Mouse (Mus musculus) neural tube, embryonic 11.5 days (tissue): ENCODE data around the gene Jag1. TPM values are rescaled to one million over a fixed set of nuclear protein-coding genes. Genes with fewer than 3 reads are reported as not detected.

Experiments
- ATAC-seq: fragments of 200-750 bp; cut with Nextera tagmentation; 2 replicates; pipeline ENCODE4 v1.8.0; 2017; ENCODE audit warnings: moderate number of reproducible peaks, mild to moderate bottlenecking, moderate TSS enrichment, moderate library complexity; ENCODE audit not compliant: insufficient read depth, low FRiP score, low TSS enrichment
- DNase-seq: peaks from one replicate; pipeline ENCODE4 v3.0.0-alpha.2; 2015; ENCODE audit warnings: low spot score
- H3K27ac ChIP-seq: fragments of 300-500 bp; sonication (generic); 2 replicates; pipeline ENCODE4 v1.5.1; 2014; ENCODE audit warnings: low read depth, mild to moderate bottlenecking, low read length
- H3K27me3 ChIP-seq: fragments of 300-500 bp; sonication (generic); 2 replicates; pipeline ENCODE4 v1.6.1; 2014; ENCODE audit warnings: mild to moderate bottlenecking, low read length, mixed read lengths; ENCODE audit not compliant: control insufficient read depth, insufficient read depth
- H3K36me3 ChIP-seq: fragments of 300-500 bp; sonication (generic); 2 replicates; pipeline ENCODE4 v1.6.1; 2014; ENCODE audit warnings: mild to moderate bottlenecking, low read length, moderate library complexity, mixed read lengths; ENCODE audit not compliant: control insufficient read depth, insufficient read depth
- H3K4me1 ChIP-seq: fragments of 300-500 bp; sonication (generic); 2 replicates; pipeline ENCODE4 v1.6.1; 2014; ENCODE audit warnings: low read length, mixed read lengths; ENCODE audit not compliant: control insufficient read depth, insufficient read depth
- H3K4me2 ChIP-seq: fragments of 300-500 bp; sonication (generic); 2 replicates; pipeline ENCODE4 v1.6.1; 2014; ENCODE audit warnings: low read depth, mild to moderate bottlenecking, moderate library complexity
- H3K4me3 ChIP-seq: fragments of 300-500 bp; sonication (generic); 2 replicates; pipeline ENCODE4 v1.5.1; 2014; ENCODE audit warnings: low read depth, low read length
- H3K9ac ChIP-seq: fragments of 300-500 bp; sonication (generic); 2 replicates; pipeline ENCODE4 v1.6.1; 2014; ENCODE audit warnings: mild to moderate bottlenecking, low read length
- H3K9me3 ChIP-seq: fragments of 300-500 bp; sonication (generic); 2 replicates; pipeline ENCODE4 v1.6.1; 2016; ENCODE audit warnings: low read length; ENCODE audit not compliant: control insufficient read depth
- WGBS: fragments of 180-500 bp; shearing (Covaris S2); extraction: QIAGEN DNeasy Blood & Tissue Kit; methylation state at CpG from one replicate; pipeline ENCODE4 v1.1.7; 2014; 5-methylcytosine and 5-hydroxymethylcytosine counted together
- polyA plus RNA-seq: library from polyadenylated mRNA; unstranded; fragments of >200 nt; fragmentation: Nextera tagmentation; extraction: Ambion mirVana; gene quantifications from 2 replicates; pipeline ENCODE4 v1.2.1, GENCODE M21; 2014

Jag1 gene
- polyA plus RNA-seq = 24.6 and 25.6 TPM in 2 replicates

DNA sequence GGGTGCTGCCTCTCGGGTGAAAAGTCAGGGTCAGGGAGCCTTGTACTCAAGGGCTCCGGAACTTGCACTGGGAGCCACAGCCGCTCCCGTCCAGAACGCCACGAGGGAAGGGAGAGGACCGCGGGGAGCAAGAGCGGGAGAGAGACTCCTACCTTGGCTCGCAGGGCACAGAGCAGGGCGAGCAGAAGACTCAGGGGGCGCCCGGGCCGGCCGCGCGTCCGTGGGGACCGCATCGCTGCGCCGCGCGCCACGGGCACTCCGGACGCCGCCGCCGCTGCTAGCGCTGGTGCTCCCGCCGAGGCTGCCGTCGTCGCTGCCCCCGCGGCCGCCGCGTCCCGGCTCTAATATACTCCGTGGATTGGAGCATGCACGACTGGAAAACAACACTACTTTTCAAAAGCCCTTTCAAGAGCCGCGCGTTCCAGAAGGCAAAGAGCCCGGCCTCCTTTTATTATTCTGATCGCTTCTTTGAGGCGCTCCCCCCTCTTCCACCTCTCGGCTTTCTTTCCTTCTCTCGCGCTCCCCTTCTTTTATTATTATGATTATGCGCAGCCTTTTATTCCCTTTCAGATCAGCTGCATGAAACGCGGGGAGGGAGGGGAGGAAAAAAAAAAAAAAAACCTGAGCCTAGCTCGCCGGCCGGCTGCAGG is at the start of gene Jag1:
Gene Jag1, minus strand, starts transcription at position 620 of the 650 bp plus-strand sequence.
- WGBS = under 1% methylated on average over 57 of the region's 59 CpGs

DNA sequence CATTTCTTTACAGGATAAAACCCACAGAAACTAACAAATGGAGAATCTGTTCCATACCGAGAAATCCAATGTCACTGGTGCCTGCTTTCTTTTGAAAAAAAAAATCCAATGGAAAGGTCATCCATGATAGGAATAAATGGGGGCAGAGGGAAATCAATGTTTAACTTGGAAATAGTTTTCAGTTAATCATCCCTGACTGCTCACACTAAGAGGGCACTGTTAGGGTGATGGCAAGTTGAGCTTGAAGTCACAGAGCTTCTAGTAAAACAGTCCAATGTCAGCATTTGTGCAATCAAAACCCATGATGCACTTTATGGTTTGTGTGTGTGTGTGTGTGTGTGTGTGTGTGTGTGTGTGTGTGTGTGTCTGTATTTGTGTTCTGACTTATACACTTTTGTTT is 39.6 kb upstream of the Jag1 start:
- WGBS = 79% methylated on average over 1 of the region's 1 CpGs
- H3K36me3 ChIP-seq = no peaks in the 10 kb centered on the region
- H3K4me2 ChIP-seq = no peak overlapping the region
- H3K27me3 ChIP-seq = no peaks in the 10 kb centered on the region
- H3K4me3 ChIP-seq = no peak overlapping the region
- H3K4me1 ChIP-seq = no peaks in the 10 kb centered on the region
- H3K9me3 ChIP-seq = no peaks in the 10 kb centered on the region
- no peak for ATAC-seq
- DNase-seq = no peak
- H3K9ac ChIP-seq = no peak overlapping the region
- no peak overlapping the region for H3K27ac ChIP-seq

More for the DNA sequence above, at the start of gene Jag1:
- H3K27me3 ChIP-seq = peaks cover 5% of the 10 kb centered on the region; the same call in 1 of the 2 replicates
- H3K4me2 ChIP-seq = peak within 1 kb of the TSS; percentile 71
- peak within 1 kb of the TSS; percentile 70 for H3K9ac ChIP-seq
- H3K27ac ChIP-seq = peak within 1 kb of the TSS; percentile 89
- H3K36me3 ChIP-seq = no peaks in the 10 kb centered on the region
- DNase-seq = peak; percentile 71
- no peaks in the 10 kb centered on the region for H3K9me3 ChIP-seq
- H3K4me3 ChIP-seq = peak within 1 kb of the TSS; percentile 76
- peaks cover 14% of the 10 kb centered on the region for H3K4me1 ChIP-seq
- ATAC-seq = peak; percentile 18

DNA sequence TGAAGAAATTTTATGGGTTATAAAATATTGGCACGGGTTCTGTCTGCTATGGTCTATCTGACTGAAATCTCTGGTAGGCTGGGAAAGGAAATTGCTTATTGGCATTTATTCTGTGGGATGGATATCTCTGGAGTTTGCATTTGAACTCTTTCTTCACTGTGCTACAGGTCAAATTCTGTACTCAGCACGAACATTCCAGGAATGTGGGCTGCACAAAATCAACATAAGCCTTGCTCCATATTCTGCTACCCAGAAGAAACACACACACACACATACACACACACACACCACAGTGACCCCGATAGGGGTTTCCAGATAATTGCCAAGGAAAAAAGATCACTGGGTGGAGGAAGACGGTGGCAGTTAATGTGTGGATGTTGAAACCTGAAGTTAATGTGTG is 37.4 kb upstream of the Jag1 start:
- H3K4me1 ChIP-seq = no peaks in the 10 kb centered on the region
- no peak for DNase-seq
- H3K9ac ChIP-seq = no peak overlapping the region
- no peaks in the 10 kb centered on the region for H3K9me3 ChIP-seq
- H3K36me3 ChIP-seq = no peaks in the 10 kb centered on the region
- no peaks in the 10 kb centered on the region for H3K27me3 ChIP-seq
- no peak overlapping the region for H3K27ac ChIP-seq
- ATAC-seq = no peak
- H3K4me3 ChIP-seq = no peak overlapping the region
- H3K4me2 ChIP-seq = no peak overlapping the region
- WGBS = 71% methylated on average over 4 of the region's 4 CpGs

DNA sequence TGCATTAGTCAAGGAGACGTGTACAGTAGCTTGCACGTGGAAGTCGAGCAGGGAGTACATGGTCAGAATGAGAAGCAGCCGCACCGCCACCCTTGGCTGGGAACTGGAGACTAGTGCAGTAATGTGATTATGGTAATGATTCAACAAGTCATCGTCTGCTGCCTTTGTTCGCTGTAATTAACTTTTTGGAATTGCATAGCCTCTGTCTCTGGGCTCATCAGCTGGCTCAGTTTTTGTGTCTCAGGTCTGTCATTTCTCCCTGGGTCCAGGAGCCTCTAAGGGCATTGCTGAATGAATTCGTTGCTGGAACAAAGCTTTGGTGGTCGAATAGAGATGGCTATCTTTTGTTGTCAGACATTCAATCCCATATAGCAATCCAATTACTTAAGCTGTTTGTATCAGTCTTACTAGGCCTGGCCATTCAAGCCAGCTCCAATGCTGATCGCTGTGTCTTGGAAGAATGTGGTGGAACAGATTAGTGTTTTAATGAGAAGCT is 36.8 kb upstream of the Jag1 start:
- peak; percentile 26 for DNase-seq
- H3K9me3 ChIP-seq = no peaks in the 10 kb centered on the region
- no peak overlapping the region for H3K27ac ChIP-seq
- no peak overlapping the region for H3K4me3 ChIP-seq
- no peak overlapping the region for H3K9ac ChIP-seq
- no peak overlapping the region for H3K4me2 ChIP-seq
- peak; percentile 78 for ATAC-seq
- 64% methylated on average over 10 of the region's 10 CpGs for WGBS
- H3K36me3 ChIP-seq = no peaks in the 10 kb centered on the region
- H3K27me3 ChIP-seq = no peaks in the 10 kb centered on the region
- H3K4me1 ChIP-seq = no peaks in the 10 kb centered on the region

DNA sequence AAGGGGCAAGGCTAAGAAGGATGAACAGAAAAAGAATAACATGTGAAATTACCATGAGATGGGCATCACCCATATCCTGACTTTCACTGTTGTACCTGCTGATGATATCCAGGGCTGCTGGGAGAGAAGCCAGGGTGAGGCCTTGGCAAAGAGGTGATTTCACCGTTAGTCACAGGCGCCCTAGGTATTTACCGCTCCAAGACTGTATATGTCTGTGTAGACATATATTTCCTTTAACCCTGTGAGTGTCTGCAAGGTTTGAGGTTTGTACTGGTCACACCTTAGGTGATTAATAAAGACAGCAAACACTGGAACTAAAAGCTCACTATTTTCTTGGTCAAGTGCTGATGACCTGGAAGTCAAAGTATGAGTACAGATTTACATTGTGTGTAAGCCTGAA is 34.5 kb upstream of the Jag1 start:
- Histone ChIP-seq H3K27me3 (no peaks in the 10 kb centered on the region), H3K9me3 (no peaks in the 10 kb centered on the region), H3K4me2 (no peak overlapping the region), H3K4me1 (no peaks in the 10 kb centered on the region), H3K4me3 (no peak overlapping the region), H3K36me3 (no peaks in the 10 kb centered on the region), H3K27ac (no peak overlapping the region), H3K9ac (no peak overlapping the region)
- no peak for DNase-seq
- no peak for ATAC-seq
- 95% methylated on average over 3 of the region's 3 CpGs for WGBS

DNA sequence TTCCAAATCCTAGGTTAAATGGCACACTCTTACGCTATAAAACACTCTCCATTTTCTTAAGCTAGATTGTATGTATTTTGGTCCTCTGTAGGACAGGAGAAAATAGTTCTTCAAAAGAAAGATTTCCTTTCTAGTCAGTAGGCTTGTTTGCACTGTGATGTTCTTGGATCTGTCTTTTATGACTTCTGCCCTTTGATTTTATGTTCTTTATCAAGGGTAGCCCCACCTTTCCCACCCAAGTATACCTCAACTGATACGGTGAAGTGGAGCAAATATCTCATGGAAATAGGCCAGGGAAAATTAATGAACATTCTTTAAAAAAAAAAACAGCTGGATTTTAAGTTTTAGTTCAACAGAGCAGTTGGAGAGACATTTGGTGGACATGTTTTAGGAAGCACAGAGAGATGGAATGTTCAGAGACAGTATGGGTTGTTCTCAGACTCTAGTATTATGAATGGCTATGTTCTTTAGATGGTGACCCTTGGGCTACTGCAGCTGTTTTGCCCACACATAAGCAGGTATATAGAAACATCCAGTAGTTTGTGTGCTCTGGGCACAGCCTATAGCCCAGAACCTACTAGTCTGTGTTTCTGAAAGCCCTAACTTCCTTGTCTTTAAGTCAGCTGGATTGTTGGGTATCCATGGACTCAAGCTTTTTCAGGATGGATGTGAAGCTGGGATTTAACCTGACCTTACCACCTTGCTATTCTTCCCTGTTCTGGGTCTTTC is 30.7 kb upstream of the Jag1 start:
- no peak overlapping the region for H3K4me3 ChIP-seq
- no peaks in the 10 kb centered on the region for H3K36me3 ChIP-seq
- WGBS = 96% methylated on average over 2 of the region's 2 CpGs
- no peaks in the 10 kb centered on the region for H3K9me3 ChIP-seq
- no peaks in the 10 kb centered on the region for H3K4me1 ChIP-seq
- H3K9ac ChIP-seq = no peak overlapping the region
- H3K4me2 ChIP-seq = no peak overlapping the region
- DNase-seq = no peak
- ATAC-seq = no peak
- no peak overlapping the region for H3K27ac ChIP-seq
- no peaks in the 10 kb centered on the region for H3K27me3 ChIP-seq

DNA sequence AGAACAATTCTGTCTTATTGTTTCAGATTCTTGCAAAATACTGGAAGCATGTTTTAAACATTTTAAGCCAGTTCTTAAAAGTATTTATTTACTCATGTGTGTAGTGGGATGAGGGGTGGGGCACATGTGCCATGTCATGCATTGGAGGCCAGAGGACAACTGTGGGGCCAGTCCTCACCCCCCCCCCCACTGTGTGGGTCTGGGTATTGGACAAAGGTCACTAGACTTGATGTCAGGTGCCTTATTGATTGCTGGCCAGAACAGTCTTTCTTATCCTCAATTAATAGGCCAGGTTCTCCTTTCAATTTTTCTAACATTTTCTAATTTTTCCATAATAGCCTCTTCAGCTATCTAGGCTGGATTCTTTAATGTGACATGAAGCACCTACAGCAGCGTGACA is 21.6 kb upstream of the Jag1 start:
- H3K4me1 ChIP-seq = no peaks in the 10 kb centered on the region
- WGBS = 91% methylated on average over 1 of the region's 1 CpGs
- no peak overlapping the region for H3K9ac ChIP-seq
- no peak overlapping the region for H3K27ac ChIP-seq
- no peak overlapping the region for H3K4me3 ChIP-seq
- H3K27me3 ChIP-seq = no peaks in the 10 kb centered on the region
- ATAC-seq = no peak
- DNase-seq = no peak
- no peak overlapping the region for H3K4me2 ChIP-seq
- no peaks in the 10 kb centered on the region for H3K36me3 ChIP-seq
- no peaks in the 10 kb centered on the region for H3K9me3 ChIP-seq

- no peak for ATAC-seq
- H3K27me3 ChIP-seq = no peaks in the 10 kb centered on the region
- 79% methylated on average over 5 of the region's 5 CpGs for WGBS
- no peak for DNase-seq
- no peaks in the 10 kb centered on the region for H3K4me1 ChIP-seq
- no peak overlapping the region for H3K4me2 ChIP-seq
- H3K9ac ChIP-seq = no peak overlapping the region
- H3K36me3 ChIP-seq = no peaks in the 10 kb centered on the region
- no peaks in the 10 kb centered on the region for H3K9me3 ChIP-seq
- H3K4me3 ChIP-seq = no peak overlapping the region
- no peak overlapping the region for H3K27ac ChIP-seq
These were observed 17.6 kb upstream of the Jag1 start for GRCm38 (mm10) chr2:137134035-137134434.

DNA sequence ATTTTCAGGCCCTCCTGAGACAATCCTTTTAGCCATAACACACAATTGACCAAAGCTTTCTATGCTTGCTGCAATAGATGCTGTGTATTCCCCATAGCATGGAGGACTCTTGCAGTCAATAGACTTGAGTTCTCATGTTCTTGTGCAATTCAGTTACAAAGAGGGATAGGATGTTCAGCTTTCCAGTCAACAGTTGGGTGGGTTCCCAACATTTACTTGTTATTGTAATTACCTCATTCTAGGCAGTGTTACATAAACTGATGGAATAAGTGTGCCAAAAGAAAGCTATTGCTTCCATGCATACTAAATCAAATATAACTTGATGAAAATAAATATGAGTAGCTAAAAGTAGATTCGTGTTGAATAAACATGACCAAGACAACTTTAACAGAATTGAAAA is 8.4 kb upstream of the Jag1 start:
- no peak for ATAC-seq
- WGBS = 88% methylated on average over 1 of the region's 1 CpGs
- no peak for DNase-seq

More for the DNA sequence above, 8.4 kb upstream of the Jag1 start:
- Histone ChIP-seq H3K27me3 (no peaks in the 10 kb centered on the region), H3K9ac (no peak overlapping the region), H3K4me3 (no peak overlapping the region), H3K4me2 (no peak overlapping the region), H3K9me3 (no peaks in the 10 kb centered on the region), H3K4me1 (no peaks in the 10 kb centered on the region), H3K27ac (no peak overlapping the region), H3K36me3 (no peaks in the 10 kb centered on the region)
